Mouse (Mus musculus) spleen, postnatal 0 days (tissue): ENCODE results near the gene Zfp664. TPM values are rescaled to one million over a fixed set of nuclear protein-coding genes. Genes with fewer than 3 reads are reported as not detected.

Experiments
- polyA plus RNA-seq: library from polyadenylated mRNA; unstranded; fragments of >200 nt; fragmentation: Nextera tagmentation; extraction: Ambion mirVana; gene quantifications from 2 replicates; pipeline ENCODE4 v1.2.1, GENCODE M21; 2015

The Zfp664 gene
- polyA plus RNA-seq = 21.6 and 24.6 TPM in 2 replicates

DNA sequence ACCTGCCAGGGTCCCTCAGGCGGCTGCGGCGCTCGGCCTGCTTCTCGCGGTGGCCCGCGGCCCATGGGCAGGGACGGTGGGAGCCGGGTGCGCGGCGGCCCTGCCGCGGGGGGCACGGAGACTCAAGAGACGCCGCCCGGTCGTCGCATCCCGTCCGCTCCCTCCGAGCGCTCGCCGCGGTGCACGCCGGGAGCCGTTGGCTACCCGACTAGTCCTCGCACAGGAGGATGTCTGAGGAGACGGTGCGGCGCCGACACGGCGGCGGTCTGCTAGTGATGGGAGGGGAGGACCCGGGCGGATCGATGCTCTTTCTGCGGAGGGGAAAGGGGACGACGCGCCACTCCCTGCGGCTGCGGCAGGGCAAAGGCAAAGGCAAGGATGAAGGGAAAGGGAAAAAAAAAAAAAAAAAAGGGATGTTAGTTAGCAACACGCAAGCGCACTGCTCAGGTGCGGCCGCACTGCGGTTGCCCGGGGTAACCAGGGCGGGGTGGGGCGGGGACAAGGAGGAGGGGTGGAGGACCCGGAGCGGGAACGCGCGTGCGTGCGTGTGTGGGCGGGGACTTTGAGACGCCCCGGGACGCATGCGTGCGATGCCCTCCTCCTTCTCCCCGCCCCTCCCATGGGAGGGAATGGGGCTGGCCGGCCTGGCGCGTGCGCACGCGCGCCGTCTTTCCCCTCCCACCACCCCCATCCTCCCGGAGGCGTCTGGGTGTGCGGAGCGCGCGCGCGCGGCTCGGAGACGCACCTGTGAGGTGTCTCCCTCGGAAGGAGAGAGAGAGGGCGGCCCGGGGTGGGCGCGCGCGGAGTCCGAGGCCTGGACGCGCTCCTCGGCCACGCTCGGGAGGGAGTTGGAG, at the start of gene Zfp664, which contains the start of gene Ccdc92:
Gene Zfp664, plus strand, starts transcription at position 679 of the 854 bp plus-strand sequence.
Gene Ccdc92, minus strand, starts transcription at position 412 of the 854 bp plus-strand sequence.

Other genes starting within 250 kb of the Zfp664 start
- 15.8 and 20.6 TPM in 2 replicates for gene Atp6v0a2, start 234.1 kb upstream of the Zfp664 start, polyA plus RNA-seq
- 0.01 and 0.10 TPM in 2 replicates for gene Dnah10, start 137.6 kb upstream of the Zfp664 start, polyA plus RNA-seq
- 0.73 and 0.81 TPM in 2 replicates for gene Ccdc92, start 267 bp upstream of the Zfp664 start, polyA plus RNA-seq
- gene Rflna, start 140.5 kb downstream of the Zfp664 start, polyA plus RNA-seq = 2.0 and 2.9 TPM in 2 replicates